Mouse (Mus musculus) cerebellum, adult 2 months (tissue): ENCODE results near the gene Fzd7.

Source experiments
- CTCF ChIP-seq: fragments of 200-500 bp; IDR thresholded peaks from 2 replicates; pipeline ENCODE4 v1.5.1; 2011; ENCODE audit warnings: low read depth, mild to moderate bottlenecking, control low read depth, low read length, moderate library complexity, borderline replicate concordance; ENCODE audit not compliant: insufficient read depth
- POLR2A ChIP-seq: fragments of 200-500 bp; IDR thresholded peaks from 2 replicates; pipeline ENCODE4 v1.6.1; 2011; ENCODE audit warnings: low read length, control low read depth, borderline replicate concordance; ENCODE audit not compliant: insufficient read depth

DNA sequence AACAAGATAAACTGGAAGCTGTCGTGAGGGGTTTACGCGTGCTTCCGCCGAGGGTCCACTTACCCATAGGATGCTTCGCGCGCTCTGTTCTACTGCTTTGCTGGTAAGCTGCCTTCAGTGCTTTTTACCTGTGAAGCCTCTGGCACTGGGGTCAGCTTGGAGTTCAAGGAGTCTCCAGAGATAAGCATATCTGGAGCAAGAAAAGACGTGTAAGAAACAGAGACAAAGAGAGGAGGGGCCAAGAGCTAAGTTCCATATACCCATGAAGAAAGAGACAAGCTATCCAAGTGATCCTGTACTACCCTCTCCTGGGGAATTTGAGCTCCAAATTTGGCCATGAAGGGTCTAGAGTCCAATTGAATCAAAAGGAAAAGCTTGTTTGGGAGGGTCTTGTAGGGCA, 9.3 kb downstream of the Fzd7 start:
- TF ChIP-seq CTCF: no peak
- no peak for TF ChIP-seq POLR2A
